Mouse (Mus musculus) spleen, adult 18-20 months (tissue): ENCODE results near the gene Gm49601.

ENCODE experiments used
- DNase-seq, 2 experiments: peaks; one replicate each; pipeline ENCODE4 v3.0.0; 2022; ENCODE audit warnings: mixed read lengths in 2 of 2

Gm49601 gene

GRCm38 (mm10) chr16:18605705-18606104, 20.5 kb downstream of the Gm49601 start:
- DNase-seq, result no peak

- no peak for DNase-seq
These were observed 21.9 kb downstream of the Gm49601 start for GRCm38 (mm10) chr16:18604267-18604701.

GRCm38 (mm10) chr16:18601447-18601846, 24.8 kb downstream of the Gm49601 start:
- DNase-seq, result no peak

GRCm38 (mm10) chr16:18598006-18598405, 28.2 kb downstream of the Gm49601 start:
- DNase-seq, result no peak

GRCm38 (mm10) chr16:18596255-18596654, 30.0 kb downstream of the Gm49601 start:
- DNase-seq, result no peak

GRCm38 (mm10) chr16:18593930-18594329, 32.3 kb downstream of the Gm49601 start:
- no peak for DNase-seq

GRCm38 (mm10) chr16:18591047-18592018, 34.9 kb downstream of the Gm49601 start:
- no peak for DNase-seq

GRCm38 (mm10) chr16:18589804-18590790, 36.1 kb downstream of the Gm49601 start, which contains the start of gene Tbx1:
Tbx1 (minus strand) TSS chr16:18590671.
- DNase-seq, result peak in 1 of 2 experiments; percentile 43

- DNase-seq, result no peak
These were observed 37.1 kb downstream of the Gm49601 start for GRCm38 (mm10) chr16:18589080-18589621.

GRCm38 (mm10) chr16:18588738-18589055, 37.5 kb downstream of the Gm49601 start:
- no peak for DNase-seq

GRCm38 (mm10) chr16:18587847-18588737, 38.1 kb downstream of the Gm49601 start:
- DNase-seq, result no peak

GRCm38 (mm10) chr16:18586906-18587546, 39.2 kb downstream of the Gm49601 start:
- no peak for DNase-seq

- no peak for DNase-seq
These were observed 39.9 kb downstream of the Gm49601 start for GRCm38 (mm10) chr16:18586076-18586905.

- DNase-seq, result no peak
These were observed 40.6 kb downstream of the Gm49601 start for GRCm38 (mm10) chr16:18585676-18586075.

- DNase-seq, result no peak
These were observed 41.2 kb downstream of the Gm49601 start for GRCm38 (mm10) chr16:18584901-18585510.

- DNase-seq, result no peak
These were observed 42.4 kb downstream of the Gm49601 start for GRCm38 (mm10) chr16:18583673-18584357.

GRCm38 (mm10) chr16:18583169-18583568, 43.1 kb downstream of the Gm49601 start:
- DNase-seq, result no peak

- DNase-seq, result no peak
These were observed 43.6 kb downstream of the Gm49601 start for GRCm38 (mm10) chr16:18582426-18583148.
